Mouse (Mus musculus): ENCODE measurements at regions not wholly inside any gene's neighbourhood (a gene's known extent, or its start where the extent isn't known, plus 50 kb on each side); places are given as distances from the start of the nearest gene placed in this dataset.

GRCm38 (mm10) chr13:119149141-119149540, 279.3 kb upstream of the Paip1 start:
- TF ChIP-seq CTCF (IDR thresholded peaks at IDR 0.05; ENCODE audit: low read depth, low read length) (no peak), GATA1 (IDR thresholded peaks at IDR 0.05; ENCODE audit: borderline replicate concordance, low read length) (no peak), GATA2 (IDR thresholded peaks at IDR 0.05; ENCODE audit: borderline replicate concordance, low read depth, low read length) (no peak), TAL1 (conservative IDR thresholded peaks at IDR 0.05; ENCODE audit: low read depth, low read length) (no peak)
